ENCODE assay signal across 8 mouse cellular contexts in genomic region chr19:46356701-46357138, GRCm38 (mm10). TPM values are rescaled to one million over a fixed set of nuclear protein-coding genes. Genes with fewer than 3 reads are reported as not detected.
DNase-seq lines count a peak whose midpoint lies in the region; ATAC-seq lines count a peak whose summit lies in the region.

No protein-coding gene starts in this region.

- peak overlapping the region; percentile 59 for H3K9ac ChIP-seq in heart, embryonic 15.5 days
- H3K9ac ChIP-seq in liver, embryonic 13.5 days = peak overlapping the region; percentile 77
- H3K9ac ChIP-seq in stomach, embryonic 15.5 days = peak overlapping the region; percentile 1; the same call in 1 of the 2 replicates

- WGBS in heart, embryonic 15.5 days = under 1% methylated on average over 29 of the region's 29 CpGs
- under 1% methylated on average over 29 of the region's 29 CpGs for WGBS in liver, embryonic 13.5 days (ENCODE audit: insufficient replicate concordance)
- WGBS in stomach, embryonic 15.5 days = under 1% methylated on average over 29 of the region's 29 CpGs

- ATAC-seq in CD4-positive, CD25-positive, alpha-beta regulatory T cell, adult 4 months = peak; percentile 95
- peak; percentile 79 for ATAC-seq in heart, embryonic 15.5 days (replicated peaks; ENCODE audit: insufficient number of reproducible peaks, insufficient read depth, low FRiP score, low read depth)
- ATAC-seq in liver, embryonic 13.5 days (ENCODE audit: low read depth) = peak; percentile 90
- peak; percentile 89 for ATAC-seq in stomach, embryonic 15.5 days (ENCODE audit: insufficient read depth, low FRiP score, low read depth)

- peaks cover 14% of the 10 kb centered on the region for H3K4me1 ChIP-seq in heart, embryonic 15.5 days (replicated peaks)
- H3K4me1 ChIP-seq in liver, embryonic 13.5 days (replicated peaks) = peaks cover 43% of the 10 kb centered on the region
- H3K4me1 ChIP-seq in stomach, embryonic 15.5 days = peaks cover 8% of the 10 kb centered on the region; the same call in 1 of the 2 replicates

- peak overlapping the region; percentile 62 for H3K4me3 ChIP-seq in heart, embryonic 15.5 days
- peak overlapping the region; percentile 69 for H3K4me3 ChIP-seq in liver, embryonic 13.5 days (replicated peaks)
- peak overlapping the region; percentile 53 for H3K4me3 ChIP-seq in stomach, embryonic 15.5 days (replicated peaks)

- peak overlapping the region; percentile 91 for H3K4me2 ChIP-seq in heart, embryonic 15.5 days
- peak overlapping the region; percentile 96 for H3K4me2 ChIP-seq in liver, embryonic 13.5 days
- H3K4me2 ChIP-seq in stomach, embryonic 15.5 days = peak overlapping the region; percentile 88

- peak; percentile 58 for DNase-seq in c-Kit-negative CD71-positive TER-119-positive erythroid progenitor cells, embryonic 14.5 days (ENCODE audit: low read depth, low spot score)
- peak; percentile 69 for DNase-seq in fibroblast of lung, adult 2 months (ENCODE audit: low read depth)
- peak; percentile 96 for DNase-seq in kidney, postnatal 14 days
- peak; percentile 86 for DNase-seq in liver, embryonic 13.5 days
- peak; percentile 80 for DNase-seq in neural tube, embryonic 10.5 days (ENCODE audit: extremely low spot score, low spot score)

- no peaks in the 10 kb centered on the region for H3K9me3 ChIP-seq in heart, embryonic 15.5 days (replicated peaks)
- no peaks in the 10 kb centered on the region for H3K9me3 ChIP-seq in liver, embryonic 13.5 days (replicated peaks)
- no peaks in the 10 kb centered on the region for H3K9me3 ChIP-seq in stomach, embryonic 15.5 days

- H3K27me3 ChIP-seq in heart, embryonic 15.5 days = peaks cover 14% of the 10 kb centered on the region
- no peaks in the 10 kb centered on the region for H3K27me3 ChIP-seq in liver, embryonic 13.5 days
- H3K27me3 ChIP-seq in stomach, embryonic 15.5 days (replicated peaks) = peaks cover 3% of the 10 kb centered on the region; the same call in 1 of the 2 replicates

- H3K27ac ChIP-seq in heart, embryonic 15.5 days = peak overlapping the region; percentile 64; the same call in 1 of the 2 replicates
- peak overlapping the region; percentile 21 for H3K27ac ChIP-seq in liver, embryonic 13.5 days
- peak overlapping the region; percentile 46 for H3K27ac ChIP-seq in stomach, embryonic 15.5 days

- no peaks in the 10 kb centered on the region for H3K36me3 ChIP-seq in heart, embryonic 15.5 days
- H3K36me3 ChIP-seq in liver, embryonic 13.5 days = peaks cover 3% of the 10 kb centered on the region; the same call in 1 of the 2 replicates
- no peaks in the 10 kb centered on the region for H3K36me3 ChIP-seq in stomach, embryonic 15.5 days

RNA-seq across cellular contexts. Expression of gene 2310034G01Rik, which starts 6.6 kb away (rescaled TPM):
- under 1 TPM in 1 of 2 experiments, not detected in 1; 0.23 TPM for polyA plus RNA-seq in CD4-positive, CD25-positive, alpha-beta regulatory T cell, adult 4 months (2017; shearing (Covaris generic))
- polyA plus RNA-seq in heart, embryonic 15.5 days (2015; fragmentation: Nextera tagmentation; extraction: Ambion mirVana) = 0.67 and 1.1 TPM in 2 replicates
- polyA plus RNA-seq in liver, embryonic 13.5 days (2015; fragmentation: Nextera tagmentation; extraction: Ambion mirVana) = 0.44 and 0.59 TPM in 2 replicates
- polyA plus RNA-seq in stomach, embryonic 15.5 days (2015; fragmentation: Nextera tagmentation; extraction: Ambion mirVana) = 1.4 and 1.5 TPM in 2 replicates

RNA-seq across cellular contexts. Expression of gene Mfsd13a, which starts 15.8 kb away (rescaled TPM):
- 10 to 100 TPM in 1 of 2 experiments, 1 to 10 TPM in 1; 3.8 to 10.5 TPM for polyA plus RNA-seq in CD4-positive, CD25-positive, alpha-beta regulatory T cell, adult 4 months (2017; shearing (Covaris generic))
- polyA plus RNA-seq in heart, embryonic 15.5 days (2015; fragmentation: Nextera tagmentation; extraction: Ambion mirVana) = 4.1 and 7.5 TPM in 2 replicates
- polyA plus RNA-seq in liver, embryonic 13.5 days (2015; fragmentation: Nextera tagmentation; extraction: Ambion mirVana) = 10.6 and 12.3 TPM in 2 replicates
- polyA plus RNA-seq in stomach, embryonic 15.5 days (2015; fragmentation: Nextera tagmentation; extraction: Ambion mirVana) = 11.9 and 12.9 TPM in 2 replicates

RNA-seq across cellular contexts. Expression of gene Cuedc2, which starts 18.2 kb away (rescaled TPM):
- polyA plus RNA-seq in CD4-positive, CD25-positive, alpha-beta regulatory T cell, adult 4 months (2017; shearing (Covaris generic)) = 10 to 100 TPM; 56.3 to 62.6 TPM
- 118 and 139 TPM in 2 replicates for polyA plus RNA-seq in heart, embryonic 15.5 days (2015; fragmentation: Nextera tagmentation; extraction: Ambion mirVana)
- 85.6 and 86.7 TPM in 2 replicates for polyA plus RNA-seq in liver, embryonic 13.5 days (2015; fragmentation: Nextera tagmentation; extraction: Ambion mirVana)
- 134 and 137 TPM in 2 replicates for polyA plus RNA-seq in stomach, embryonic 15.5 days (2015; fragmentation: Nextera tagmentation; extraction: Ambion mirVana)

RNA-seq across cellular contexts. Expression of gene Fbxl15, which starts 28.7 kb away (rescaled TPM):
- 1 to 10 TPM; 5.1 TPM for polyA plus RNA-seq in CD4-positive, CD25-positive, alpha-beta regulatory T cell, adult 4 months (2017; shearing (Covaris generic))
- polyA plus RNA-seq in heart, embryonic 15.5 days (2015; fragmentation: Nextera tagmentation; extraction: Ambion mirVana) = 10.5 and 11.4 TPM in 2 replicates
- polyA plus RNA-seq in liver, embryonic 13.5 days (2015; fragmentation: Nextera tagmentation; extraction: Ambion mirVana) = 11.2 and 12.1 TPM in 2 replicates
- 16.7 TPM in 2 replicates for polyA plus RNA-seq in stomach, embryonic 15.5 days (2015; fragmentation: Nextera tagmentation; extraction: Ambion mirVana)

RNA-seq across cellular contexts. Expression of gene Psd, which starts 29.8 kb away (rescaled TPM):
- 1 to 10 TPM; 3.8 to 6.5 TPM for polyA plus RNA-seq in CD4-positive, CD25-positive, alpha-beta regulatory T cell, adult 4 months (2017; shearing (Covaris generic))
- polyA plus RNA-seq in heart, embryonic 15.5 days (2015; fragmentation: Nextera tagmentation; extraction: Ambion mirVana) = 4.5 and 6.8 TPM in 2 replicates
- 5.8 and 7.1 TPM in 2 replicates for polyA plus RNA-seq in liver, embryonic 13.5 days (2015; fragmentation: Nextera tagmentation; extraction: Ambion mirVana)
- 52.9 and 54.7 TPM in 2 replicates for polyA plus RNA-seq in stomach, embryonic 15.5 days (2015; fragmentation: Nextera tagmentation; extraction: Ambion mirVana)

Comparison
In these comparisons a context has a peak if more than half of its experiments do, and no peak if none do; other contexts are left out.
1. Peak in every context shown above with its lines: DNase-seq, ATAC-seq, H3K4me3 ChIP-seq and H3K27ac ChIP-seq.
2. H3K9ac ChIP-seq: peak in every context shown above with its lines; median percentile 77 in liver, embryonic 13.5 days; 59 in heart, embryonic 15.5 days; 1 in stomach, embryonic 15.5 days.